8 mouse cellular contexts compared by ENCODE assay signal in the genomic region with DNA sequence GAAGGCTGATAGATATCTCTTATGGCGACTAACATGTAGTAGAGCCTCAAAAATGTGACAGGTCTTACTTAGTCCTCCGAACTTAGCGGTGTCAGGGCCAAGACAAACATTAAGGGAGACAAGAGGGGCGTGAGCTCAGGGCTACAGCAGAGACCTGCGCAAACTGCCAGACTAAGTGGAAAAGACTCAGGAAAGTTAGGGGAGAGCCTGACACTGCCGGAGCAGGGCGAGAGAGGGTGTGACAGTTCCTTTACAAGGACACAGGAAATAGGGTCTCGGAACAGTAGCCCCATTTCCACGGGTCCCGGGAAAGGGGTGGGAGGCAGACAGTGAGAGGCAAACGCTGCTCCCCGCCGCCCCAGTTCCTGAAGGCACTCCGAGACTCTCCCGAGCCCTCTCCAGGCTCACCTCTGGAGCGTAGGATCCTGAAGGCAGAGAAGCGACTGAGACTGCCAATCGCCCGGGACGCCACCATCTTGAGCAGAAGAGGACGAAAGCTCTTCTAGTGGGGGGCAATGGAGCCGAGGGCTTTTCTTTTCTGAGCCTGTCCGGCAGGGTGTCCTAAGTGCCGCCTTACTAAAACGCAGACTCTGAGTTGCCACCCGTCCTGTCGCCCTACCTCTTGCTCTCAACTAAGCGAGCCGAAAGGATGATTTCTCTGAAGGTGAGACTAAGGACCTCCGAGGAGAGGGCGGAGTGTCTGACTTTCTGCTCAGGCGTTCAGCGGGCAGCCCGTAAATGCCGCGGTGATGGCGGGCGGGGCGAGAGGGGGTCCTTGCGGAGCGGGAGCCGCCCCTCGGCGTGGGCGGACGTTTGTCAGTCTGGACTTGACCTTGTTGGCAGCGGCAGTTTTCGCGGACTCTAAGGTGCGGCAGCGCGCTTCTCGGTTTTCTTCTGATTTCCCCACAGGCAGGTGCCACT. TPM values are rescaled to one million over a fixed set of nuclear protein-coding genes. Genes with fewer than 3 reads are reported as not detected.
DNase-seq lines count a peak whose midpoint lies in the region; ATAC-seq and TF ChIP-seq lines count a peak whose summit lies in the region.

Hadha (minus strand) TSS at position 689 of the 921 bp plus-strand sequence.
Hadhb (plus strand) TSS at position 775 of the 921 bp plus-strand sequence.

- H3K9ac ChIP-seq in heart, embryonic 11.5 days (ENCODE audit: low read depth, low read length) = peak within 1 kb of the TSS; percentile 93
- peak within 1 kb of the TSS; percentile 92 for H3K9ac ChIP-seq in kidney, embryonic 16.5 days (replicated peaks; ENCODE audit: low read length)
- peak within 1 kb of the TSS; percentile 84 for H3K9ac ChIP-seq in liver, adult 2 months (ENCODE audit: low read depth, low read length)

- H3K79me2 ChIP-seq in liver, adult 2 months (ENCODE audit: control insufficient read depth, insufficient read depth, low read length) = peaks cover 23% of the 10 kb centered on the region; the same call in 1 of the 2 replicates
- H3K79me2 ChIP-seq in myocyte (ENCODE audit: control insufficient read depth, insufficient read depth) = peaks cover 89% of the 10 kb centered on the region

- WGBS in heart, embryonic 11.5 days (ENCODE audit: insufficient replicate concordance) = under 1% methylated on average over 52 of the region's 53 CpGs
- WGBS in kidney, embryonic 16.5 days = under 1% methylated on average over 53 of the region's 53 CpGs
- WGBS in liver, adult 2 months = under 1% methylated on average over 53 of the region's 53 CpGs

- H3K27ac ChIP-seq in heart, embryonic 11.5 days (ENCODE audit: low read depth, low read length) = peak within 1 kb of the TSS; percentile 88
- H3K27ac ChIP-seq in kidney, embryonic 16.5 days (ENCODE audit: low read length) = peak within 1 kb of the TSS; percentile 92
- peak within 1 kb of the TSS; percentile 98 for H3K27ac ChIP-seq in liver, adult 2 months (replicated peaks; ENCODE audit: insufficient read depth, low read depth, low read length)

- H3K4me2 ChIP-seq in heart, embryonic 11.5 days = peak within 1 kb of the TSS; percentile 85
- peak within 1 kb of the TSS; percentile 82 for H3K4me2 ChIP-seq in kidney, embryonic 16.5 days (replicated peaks; ENCODE audit: low read depth, low read length)
- peak within 1 kb of the TSS; percentile 80 for H3K4me2 ChIP-seq in myocyte (ENCODE audit: low read depth)

- H3K27me3 ChIP-seq in heart, embryonic 11.5 days (ENCODE audit: control insufficient read depth, insufficient read depth, low read length) = no peaks in the 10 kb centered on the region
- H3K27me3 ChIP-seq in kidney, embryonic 16.5 days (ENCODE audit: insufficient read depth, low read length) = no peaks in the 10 kb centered on the region
- no peaks in the 10 kb centered on the region for H3K27me3 ChIP-seq in liver, adult 2 months (ENCODE audit: control insufficient read depth, insufficient read depth, low read length)
- no peaks in the 10 kb centered on the region for H3K27me3 ChIP-seq in myocyte (ENCODE audit: control insufficient read depth, insufficient read depth, insufficient read length)
- no peaks in the 10 kb centered on the region for H3K27me3 ChIP-seq in splenic B cell, adult 2 months (ENCODE audit: control insufficient read depth, insufficient read depth, low read length, poor library complexity, severe bottlenecking)

- peak; percentile 93 for TF ChIP-seq POLR2A in liver, adult 2 months (IDR thresholded peaks at IDR 0.05; ENCODE audit: extremely low read depth, insufficient read depth, low read length)
- TF ChIP-seq POLR2A in myocyte (IDR thresholded peaks at IDR 0.05; ENCODE audit: insufficient read length, low read depth) = peak; percentile 82

- H3K4me1 ChIP-seq in heart, embryonic 11.5 days (ENCODE audit: control insufficient read depth, insufficient read depth, low read length) = peaks cover 5% of the 10 kb centered on the region; the same call in 1 of the 2 replicates
- H3K4me1 ChIP-seq in kidney, embryonic 16.5 days (ENCODE audit: insufficient read depth, low read length) = peaks cover 15% of the 10 kb centered on the region; the same call in 1 of the 2 replicates
- H3K4me1 ChIP-seq in liver, adult 2 months (ENCODE audit: control insufficient read depth, insufficient read depth, low read length) = peaks cover 14% of the 10 kb centered on the region

- H3ac ChIP-seq in myocyte (ENCODE audit: control insufficient read depth, insufficient read length) = peak within 1 kb of the TSS; percentile 88

- no peaks in the 10 kb centered on the region for H3K36me3 ChIP-seq in heart, embryonic 11.5 days (ENCODE audit: control insufficient read depth, insufficient read depth, low read length)
- no peaks in the 10 kb centered on the region for H3K36me3 ChIP-seq in kidney, embryonic 16.5 days (ENCODE audit: insufficient read depth, low read length)
- peaks cover 2% of the 10 kb centered on the region for H3K36me3 ChIP-seq in liver, adult 2 months (ENCODE audit: control insufficient read depth, insufficient read depth, low read length)
- H3K36me3 ChIP-seq in myocyte (ENCODE audit: control insufficient read depth, insufficient read depth) = no peaks in the 10 kb centered on the region
- H3K36me3 ChIP-seq in splenic B cell, adult 2 months (ENCODE audit: control insufficient read depth, insufficient read depth, low read length, poor library complexity, severe bottlenecking) = no peaks in the 10 kb centered on the region

- peak; percentile 93 for ATAC-seq in erythroblast, adult 5-6 weeks (replicated peaks; ENCODE audit: low FRiP score, poor library complexity, severe bottlenecking)
- ATAC-seq in heart, embryonic 11.5 days (replicated peaks; ENCODE audit: insufficient number of reproducible peaks, low FRiP score, low TSS enrichment) = peak; percentile 86
- ATAC-seq in kidney, embryonic 16.5 days (ENCODE audit: low FRiP score, low TSS enrichment) = peak; percentile 93

- no peak for TF ChIP-seq CTCF in liver, adult 2 months (IDR thresholded peaks at IDR 0.05; ENCODE audit: low read depth, low read length)

- peak within 1 kb of the TSS; percentile 79 for H3K4me3 ChIP-seq in heart, embryonic 11.5 days (ENCODE audit: low read depth, low read length)
- H3K4me3 ChIP-seq in kidney, embryonic 16.5 days (ENCODE audit: low read length) = peak within 1 kb of the TSS; percentile 98
- peak within 1 kb of the TSS; percentile 82 for H3K4me3 ChIP-seq in liver, adult 2 months (ENCODE audit: insufficient read depth, low read depth, low read length)
- peak within 1 kb of the TSS; percentile 97 for H3K4me3 ChIP-seq in myocyte

- peak; percentile 98 for DNase-seq in B cell, adult 2 months
- peak; percentile 96 for DNase-seq in brain, adult 2 months (ENCODE audit: low read depth, low spot score)
- peak; percentile 84 for DNase-seq in liver, adult 2 months (ENCODE audit: extremely low read depth, low read depth, low spot score)
- peak; percentile 94 for DNase-seq in splenic B cell, adult 2 months (ENCODE audit: low read depth, low spot score)

- H3K9me3 ChIP-seq in heart, embryonic 11.5 days (replicated peaks; ENCODE audit: control insufficient read depth, low read length) = no peaks in the 10 kb centered on the region
- H3K9me3 ChIP-seq in kidney, embryonic 16.5 days (ENCODE audit: low read length) = no peaks in the 10 kb centered on the region

TF ChIP-seq in myocyte, 11 proteins besides CTCF, POLR2A, EP300 and RAD21:
- TF ChIP-seq MYOD1 (IDR thresholded peaks at IDR 0.05; ENCODE audit: control insufficient read depth in 1 of 3, insufficient read length in 2 of 3, low read depth in 2 of 3) = no peak
- no peak for TF ChIP-seq CEBPB (IDR thresholded peaks at IDR 0.05; ENCODE audit: insufficient read depth, poor library complexity, severe bottlenecking)
- no peak for TF ChIP-seq REST (IDR thresholded peaks at IDR 0.05; ENCODE audit: insufficient read depth, insufficient read length)
- peak; percentile 100 for TF ChIP-seq MAX (IDR thresholded peaks at IDR 0.05; ENCODE audit: low read depth)
- peak; percentile 88 for TF ChIP-seq POLR2AphosphoS2 (IDR thresholded peaks at IDR 0.05; ENCODE audit: insufficient read length, low read depth)
- peak; percentile 25 for TF ChIP-seq SRF (IDR thresholded peaks at IDR 0.05; ENCODE audit: control insufficient read depth, insufficient read length, low read depth)
- no peak for TF ChIP-seq TCF3 (IDR thresholded peaks at IDR 0.05; ENCODE audit: insufficient read length, low read depth)

RNA-seq across cellular contexts. Expression of gene Hadha, which starts in this region (rescaled TPM):
- 15.9 and 23.2 TPM in 2 replicates for total RNA-seq in erythroblast, adult 5-6 weeks (2015; ENCODE audit: low replicate concordance)
- total RNA-seq in erythroblast, adult 5-6 weeks (2017; ENCODE audit: low replicate concordance) = 73.7 and 102 TPM in 2 replicates
- 129 and 172 TPM in 2 replicates for polyA plus RNA-seq in heart, embryonic 11.5 days (2014; fragmentation: Nextera tagmentation; extraction: Ambion mirVana)
- polyA plus RNA-seq in kidney, embryonic 16.5 days (2015; fragmentation: Nextera tagmentation; extraction: Ambion mirVana) = 170 and 179 TPM in 2 replicates
- total RNA-seq in liver, adult 2 months (2014; rRNA removed) = 218 and 239 TPM in 2 replicates
- polyA plus RNA-seq in liver, adult 2 months (2012; rRNA removed) = 106 and 124 TPM in 2 replicates
- polyA plus RNA-seq in myocyte (2012; fragmentation: generic; extraction: Trizol) = 119 TPM

RNA-seq across cellular contexts. Expression of gene Hadhb, which starts in this region (rescaled TPM):
- total RNA-seq in erythroblast, adult 5-6 weeks (2015; ENCODE audit: low replicate concordance) = 36.1 and 37.4 TPM in 2 replicates
- 30.8 and 35.7 TPM in 2 replicates for total RNA-seq in erythroblast, adult 5-6 weeks (2017; ENCODE audit: low replicate concordance)
- 268 and 306 TPM in 2 replicates for polyA plus RNA-seq in heart, embryonic 11.5 days (2014; fragmentation: Nextera tagmentation; extraction: Ambion mirVana)
- polyA plus RNA-seq in kidney, embryonic 16.5 days (2015; fragmentation: Nextera tagmentation; extraction: Ambion mirVana) = 169 and 194 TPM in 2 replicates
- total RNA-seq in liver, adult 2 months (2014; rRNA removed) = 252 and 270 TPM in 2 replicates
- 137 and 138 TPM in 2 replicates for polyA plus RNA-seq in liver, adult 2 months (2012; rRNA removed)
- polyA plus RNA-seq in myocyte (2012; fragmentation: generic; extraction: Trizol) = 52.3 TPM

Comparison
In these comparisons a context has a peak if more than half of its experiments do, and no peak if none do; other contexts are left out.
1. Peak in every context shown above with its lines: DNase-seq, ATAC-seq, H3K4me3 ChIP-seq and H3K27ac ChIP-seq.